Mouse (Mus musculus) kidney, adult 2 months (tissue): Measurements from ENCODE around the gene Hamp2. TPM values are rescaled to one million over a fixed set of nuclear protein-coding genes. Genes with fewer than 3 reads are reported as not detected.
A peak's percentile ranks its signal among the peaks of the same experiment; 100 is the strongest.

Source experiments
- DNase-seq: peaks from one replicate; pipeline ENCODE4 v3.0.0; 2021
- H3K27ac ChIP-seq: fragments of 200-500 bp; 2 replicates; pipeline ENCODE4 v1.5.1; 2012; ENCODE audit warnings: low read depth, low read length, control low read depth, inconsistent platforms; ENCODE audit not compliant: insufficient read depth
- H3K27me3 ChIP-seq: fragments of 200-500 bp; replicated peaks from 2 replicates; pipeline ENCODE4 v1.6.1; 2012; ENCODE audit warnings: mild to moderate bottlenecking, moderate library complexity, low read length, inconsistent platforms; ENCODE audit not compliant: control insufficient read depth, insufficient read depth
- H3K36me3 ChIP-seq: fragments of 200-500 bp; 2 replicates; pipeline ENCODE4 v1.6.1; 2012; ENCODE audit warnings: mild to moderate bottlenecking, moderate library complexity, low read length, inconsistent platforms; ENCODE audit not compliant: control insufficient read depth, insufficient read depth
- H3K4me1 ChIP-seq: fragments of 200-500 bp; 2 replicates; pipeline ENCODE4 v1.6.1; 2011; ENCODE audit warnings: low read length; ENCODE audit not compliant: control insufficient read depth, insufficient read depth
- H3K4me3 ChIP-seq: fragments of 200-500 bp; 2 replicates; pipeline ENCODE4 v1.5.1; 2011; ENCODE audit warnings: mild to moderate bottlenecking, low read depth, low read length, control low read depth; ENCODE audit not compliant: insufficient read depth
- CTCF ChIP-seq: fragments of 200-500 bp; conservative IDR thresholded peaks from 2 replicates; pipeline ENCODE4 v1.5.1; 2011; ENCODE audit warnings: low read depth, mild to moderate bottlenecking, control low read depth, low read length, moderate library complexity, mixed read lengths; ENCODE audit not compliant: insufficient read depth, insufficient read length
- POLR2A ChIP-seq: fragments of 200-500 bp; IDR thresholded peaks from one replicate; pipeline ENCODE4 v1.6.1; 2011; ENCODE audit warnings: low read depth, low read length, control low read depth
- whole genome bisulfite sequencing: fragments of 180-500 bp; shearing (Covaris S2); methylation state at CpG from one replicate; pipeline ENCODE4 v1.1.7; 2018; 5-methylcytosine and 5-hydroxymethylcytosine counted together
- polyA plus RNA-seq: library from polyadenylated mRNA; depleted of rRNA; stranded (reverse); fragments of >200 nt; gene quantifications from 2 replicates; pipeline ENCODE4 v1.2.3, GENCODE M21; 2012

The Hamp2 gene
- polyA plus RNA-seq, 1 experiment: not detected

DNA sequence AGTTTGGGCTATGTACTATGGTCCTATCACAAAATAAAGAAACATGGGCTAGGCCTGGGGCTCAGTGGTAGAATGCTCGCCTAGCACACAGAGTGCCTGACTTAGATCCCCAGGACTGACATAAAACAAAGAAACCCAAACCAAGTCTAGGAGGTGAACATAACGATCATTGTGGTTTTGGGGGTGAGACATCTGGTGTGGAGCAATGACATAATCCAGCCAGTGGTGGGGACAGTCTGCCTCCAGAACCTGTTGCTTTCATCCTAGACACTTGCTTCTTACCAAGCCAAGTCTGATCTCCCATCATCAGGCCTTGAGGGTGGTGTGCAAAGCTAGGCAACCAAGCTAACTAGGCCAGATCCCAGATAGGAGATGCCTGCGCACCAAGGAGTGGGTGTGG, 42.2 kb upstream of the Hamp2 start:
- TF ChIP-seq CTCF (no peak), POLR2A (no peak)
- 87% methylated on average over 3 of the region's 3 CpGs for WGBS

DNA sequence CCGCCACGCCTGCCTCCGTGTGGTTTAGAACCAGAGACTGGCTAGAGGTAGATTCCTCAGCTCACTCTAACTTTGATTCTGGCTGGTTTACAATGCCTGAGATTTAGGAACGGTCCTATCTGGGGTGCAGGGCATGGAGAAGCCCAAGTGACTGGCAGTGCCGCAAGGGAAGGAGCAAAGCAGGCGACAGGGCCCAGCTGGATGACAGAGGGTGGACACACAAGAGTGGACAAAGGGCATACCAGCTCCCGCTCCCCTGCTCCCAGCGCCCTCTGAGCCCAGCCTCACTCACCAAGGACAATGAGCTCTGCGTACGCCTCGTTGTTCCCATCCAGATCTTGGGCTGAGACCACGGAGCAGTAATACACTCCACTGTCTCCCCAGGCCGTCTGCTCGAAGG, 41.2 kb upstream of the Hamp2 start:
- WGBS: 80% methylated on average over 14 of the region's 14 CpGs
- TF ChIP-seq CTCF: no peak
- TF ChIP-seq POLR2A: no peak

More for the DNA sequence above, 42.2 kb upstream of the Hamp2 start:
- no peak overlapping the region for H3K4me3 ChIP-seq
- H3K36me3 ChIP-seq: no peaks in the 10 kb centered on the region
- DNase-seq: no peak
- no peaks in the 10 kb centered on the region for H3K27me3 ChIP-seq
- H3K27ac ChIP-seq: no peak overlapping the region
- no peaks in the 10 kb centered on the region for H3K4me1 ChIP-seq

DNA sequence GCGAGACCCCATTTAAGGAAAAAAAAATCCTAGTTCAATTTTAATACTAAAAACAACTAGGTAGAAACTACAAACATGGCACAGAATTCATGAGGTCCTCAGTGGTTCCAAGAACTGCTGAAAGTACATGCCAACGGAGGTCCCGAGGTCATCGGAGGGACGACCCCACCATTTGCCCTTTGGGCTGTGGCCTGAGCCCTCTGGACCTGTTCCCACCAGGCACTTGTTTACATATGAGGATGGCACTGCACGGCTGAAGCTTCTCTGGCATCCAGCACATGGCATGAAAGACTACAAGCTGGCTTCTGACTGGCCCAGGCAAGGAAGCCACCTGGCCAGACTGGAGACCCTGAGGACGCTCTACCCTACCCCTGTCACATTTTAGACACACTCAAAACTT, 39.9 kb upstream of the Hamp2 start:
- no peak overlapping the region for H3K27ac ChIP-seq

More for the DNA sequence above, 41.2 kb upstream of the Hamp2 start:
- H3K36me3 ChIP-seq: no peaks in the 10 kb centered on the region
- no peak for DNase-seq
- no peak overlapping the region for H3K4me3 ChIP-seq
- no peaks in the 10 kb centered on the region for H3K4me1 ChIP-seq
- H3K27me3 ChIP-seq: no peaks in the 10 kb centered on the region
- H3K27ac ChIP-seq: no peak overlapping the region

DNA sequence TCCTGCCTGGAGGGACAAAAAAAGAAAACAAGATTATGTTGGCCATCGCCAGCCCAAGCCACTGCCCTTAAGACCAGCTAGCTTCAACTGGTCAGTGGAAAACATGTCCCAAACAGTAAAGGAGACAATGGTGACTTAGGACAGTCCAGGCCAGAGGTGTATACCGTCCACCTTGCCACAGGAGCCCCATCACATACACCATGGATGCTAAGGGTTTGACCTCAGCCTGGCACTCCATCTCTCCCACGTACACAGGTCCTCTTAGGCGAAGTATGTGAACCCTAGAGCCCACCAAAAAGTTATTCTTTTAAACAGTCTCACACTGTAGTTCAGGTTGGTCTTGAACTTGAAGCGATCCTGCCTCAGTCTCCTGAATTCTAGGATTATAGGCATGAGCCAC, 38.4 kb upstream of the Hamp2 start:
- no peak for DNase-seq
- no peak overlapping the region for H3K4me3 ChIP-seq
- no peaks in the 10 kb centered on the region for H3K36me3 ChIP-seq
- no peaks in the 10 kb centered on the region for H3K27me3 ChIP-seq
- peaks cover 5% of the 10 kb centered on the region; the same call in 1 of the 2 replicates for H3K4me1 ChIP-seq
- no peak for TF ChIP-seq CTCF
- no peak for TF ChIP-seq POLR2A
- WGBS: 91% methylated on average over 5 of the region's 5 CpGs
- H3K27ac ChIP-seq: no peak overlapping the region

More for the DNA sequence above, 39.9 kb upstream of the Hamp2 start:
- TF ChIP-seq CTCF (no peak), POLR2A (no peak)
- Histone ChIP-seq H3K27me3 (no peaks in the 10 kb centered on the region), H3K4me1 (no peaks in the 10 kb centered on the region), H3K4me3 (no peak overlapping the region), H3K36me3 (no peaks in the 10 kb centered on the region)
- 79% methylated on average over 7 of the region's 7 CpGs for WGBS
- peak; percentile 43 for DNase-seq

DNA sequence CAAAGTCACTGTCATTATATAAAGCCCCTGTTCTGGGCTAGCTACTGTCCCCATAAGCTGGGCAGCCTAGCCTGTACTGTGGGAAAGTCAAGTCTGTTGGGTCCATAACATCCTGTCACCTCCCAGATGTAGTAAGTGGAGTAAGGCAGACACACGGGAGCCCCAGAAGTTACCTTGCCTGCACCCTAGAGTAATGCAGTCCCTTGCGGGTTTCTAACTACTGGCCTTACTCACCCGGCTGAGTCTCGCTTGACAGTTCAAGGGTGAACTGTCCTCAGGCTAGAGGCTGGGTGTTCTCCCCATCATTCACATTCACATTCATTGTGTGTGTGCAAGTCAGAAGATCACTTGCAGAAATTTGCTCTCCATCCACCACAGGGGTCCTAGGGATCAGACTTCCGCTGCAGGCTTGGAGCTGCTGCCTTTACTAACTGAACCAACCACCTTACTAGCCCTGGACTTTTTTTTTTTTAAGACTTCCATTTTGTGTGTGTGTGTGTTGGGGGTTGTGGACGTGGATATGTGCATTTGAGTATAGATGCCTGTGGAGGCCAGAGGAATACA, 35.4 kb upstream of the Hamp2 start:
- no peak for TF ChIP-seq CTCF
- no peak for TF ChIP-seq POLR2A
- H3K27ac ChIP-seq: no peak overlapping the region
- WGBS: 83% methylated on average over 6 of the region's 6 CpGs

DNA sequence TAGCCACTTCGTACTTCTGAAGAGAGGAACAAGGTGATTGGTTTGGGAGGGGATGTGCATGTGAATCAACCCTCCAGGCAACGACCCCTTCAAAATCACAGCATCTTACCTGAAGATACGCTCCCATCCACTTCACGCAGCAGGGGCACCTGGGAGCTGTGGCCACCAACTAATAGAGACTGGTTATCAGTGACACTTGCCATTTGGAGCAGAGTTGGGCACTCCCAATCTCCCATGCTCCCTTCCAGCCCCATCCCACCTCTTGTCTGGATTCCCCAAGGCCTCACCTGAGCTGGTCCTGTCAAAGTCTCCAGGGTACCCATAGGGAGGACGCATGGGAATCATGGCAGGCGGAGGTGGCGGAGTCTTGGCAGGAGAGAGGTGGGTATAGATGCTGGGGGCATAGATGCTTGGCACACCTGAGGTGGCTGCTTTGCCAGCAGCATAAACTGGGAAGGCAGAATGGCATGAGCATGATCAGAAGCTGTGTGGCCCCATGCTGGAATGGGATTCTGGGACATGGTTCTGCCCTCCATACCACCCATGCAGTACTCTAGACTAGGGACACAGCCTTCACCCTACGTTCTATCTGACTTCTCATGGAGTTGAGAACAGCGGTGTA, 34.5 kb upstream of the Hamp2 start:
- Histone ChIP-seq H3K27ac (no peak overlapping the region), H3K36me3 (no peaks in the 10 kb centered on the region; the same call in 1 of the 2 replicates), H3K4me3 (no peak overlapping the region), H3K4me1 (peaks cover 5% of the 10 kb centered on the region; the same call in 1 of the 2 replicates), H3K27me3 (no peaks in the 10 kb centered on the region)
- no peak for TF ChIP-seq POLR2A
- no peak for TF ChIP-seq CTCF
- no peak for DNase-seq
- 96% methylated on average over 9 of the region's 9 CpGs for WGBS

More for the DNA sequence above, 35.4 kb upstream of the Hamp2 start:
- no peak overlapping the region for H3K4me3 ChIP-seq
- no peak for DNase-seq
- peaks cover 5% of the 10 kb centered on the region; the same call in 1 of the 2 replicates for H3K4me1 ChIP-seq
- H3K27me3 ChIP-seq: no peaks in the 10 kb centered on the region
- H3K36me3 ChIP-seq: no peaks in the 10 kb centered on the region

DNA sequence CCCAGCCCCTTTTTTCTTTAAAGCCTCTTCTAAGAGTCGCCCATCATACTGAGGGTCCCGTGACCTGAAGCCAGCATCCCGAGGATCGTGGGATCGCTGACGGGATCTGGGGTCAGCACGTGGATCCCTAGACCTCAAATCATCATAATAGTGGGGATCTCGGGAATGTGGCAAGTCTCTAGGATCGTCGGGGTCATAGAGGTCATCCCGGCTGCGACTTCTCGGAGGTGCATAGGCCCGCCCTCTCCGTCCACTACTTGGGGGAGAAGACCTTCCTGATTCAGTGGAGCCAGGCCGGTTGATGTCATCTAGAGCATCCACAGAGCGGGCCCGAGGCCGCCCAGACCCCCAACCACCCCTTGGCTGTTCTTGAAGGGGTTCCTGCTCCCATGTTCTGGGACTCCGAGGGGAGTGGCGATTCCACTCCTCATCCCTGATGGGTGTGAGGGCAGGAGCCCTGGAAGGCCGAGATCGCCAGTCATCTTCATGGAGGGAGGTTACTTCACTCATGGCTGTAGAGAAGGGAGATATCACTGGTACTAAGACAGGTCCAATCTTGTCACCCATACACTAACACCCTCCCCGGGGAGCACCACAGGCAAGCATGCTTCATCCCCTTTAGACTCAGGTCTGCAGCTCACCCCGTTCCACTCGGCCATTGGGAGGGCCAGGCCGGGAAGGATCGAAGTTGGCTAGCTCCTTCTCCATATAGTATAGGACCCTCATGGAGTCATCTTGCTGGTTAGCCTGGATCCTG, 33.8 kb upstream of the Hamp2 start:
- DNase-seq: no peak
- Histone ChIP-seq H3K36me3 (no peaks in the 10 kb centered on the region; the same call in 1 of the 2 replicates), H3K27ac (peak overlapping the region; percentile 100), H3K27me3 (no peaks in the 10 kb centered on the region), H3K4me3 (peak overlapping the region; percentile 95), H3K4me1 (peaks cover 5% of the 10 kb centered on the region; the same call in 1 of the 2 replicates)
- WGBS: 64% methylated on average over 28 of the region's 28 CpGs
- no peak for TF ChIP-seq CTCF
- peak; percentile 6 for TF ChIP-seq POLR2A
